Mouse (Mus musculus): ENCODE results near the gene Tmem94.

The Tmem94 gene

DNA sequence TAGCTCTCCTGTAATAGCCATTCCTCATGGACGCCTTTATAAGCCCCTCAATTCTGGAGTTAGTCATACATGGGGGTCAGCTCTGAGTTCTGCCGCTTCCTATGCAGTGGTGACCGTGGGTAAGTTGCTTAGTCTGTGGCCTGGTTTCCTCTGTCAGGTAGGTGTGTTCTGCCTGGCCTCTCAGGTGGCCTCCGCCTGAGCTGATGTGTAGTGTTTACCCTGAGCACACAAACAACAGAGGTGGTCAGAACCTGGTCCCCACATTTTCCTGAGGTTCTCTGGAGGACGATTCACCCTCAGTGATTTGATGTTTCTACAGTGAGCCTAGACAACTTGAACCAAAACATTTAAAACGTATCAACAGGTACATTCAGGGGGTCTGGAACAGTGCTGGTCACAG is 66.8 kb downstream of the Tmem94 start:
- DNase-seq (ENCODE audit: low spot score), result no peak

- peak; percentile 88 for DNase-seq (ENCODE audit: low spot score)
Observed at GRCm38 (mm10) chr11:115832523-115832922, 67.3 kb downstream of the Tmem94 start.

DNA sequence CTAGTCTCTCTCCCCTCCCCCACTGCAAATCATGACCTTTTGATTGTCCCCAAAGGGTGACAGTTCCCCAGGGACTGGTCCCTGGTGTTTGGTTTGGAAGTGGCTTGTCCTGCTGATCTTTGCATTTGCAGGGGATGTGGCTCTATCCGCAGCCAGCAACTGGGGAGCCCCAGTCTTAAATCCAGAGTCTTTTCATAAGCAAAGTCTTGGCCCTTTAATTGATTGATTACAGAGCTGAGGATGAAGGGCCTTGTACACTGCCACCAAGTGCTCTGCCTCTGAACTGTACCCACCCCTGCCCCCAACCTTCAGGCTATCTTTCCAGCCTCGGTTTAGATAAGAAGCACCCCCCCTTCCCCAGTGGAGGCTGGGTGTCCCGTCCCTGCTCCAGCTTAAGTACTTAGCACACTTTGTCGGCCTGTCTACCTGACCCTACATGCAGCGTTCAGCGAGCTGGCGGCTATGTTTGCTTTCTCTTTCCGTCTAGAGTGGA is 67.8 kb downstream of the Tmem94 start:
- DNase-seq (ENCODE audit: low spot score), result peak; percentile 47

- no peak for DNase-seq (ENCODE audit: low spot score)
Observed at GRCm38 (mm10) chr11:115834033-115834432, 68.8 kb downstream of the Tmem94 start.

- DNase-seq (ENCODE audit: low spot score), result no peak
Observed at GRCm38 (mm10) chr11:115836656-115837395, 71.6 kb downstream of the Tmem94 start.

GRCm38 (mm10) chr11:115837606-115838345 is 72.5 kb downstream of the Tmem94 start:
- DNase-seq (ENCODE audit: low spot score), result no peak

DNA sequence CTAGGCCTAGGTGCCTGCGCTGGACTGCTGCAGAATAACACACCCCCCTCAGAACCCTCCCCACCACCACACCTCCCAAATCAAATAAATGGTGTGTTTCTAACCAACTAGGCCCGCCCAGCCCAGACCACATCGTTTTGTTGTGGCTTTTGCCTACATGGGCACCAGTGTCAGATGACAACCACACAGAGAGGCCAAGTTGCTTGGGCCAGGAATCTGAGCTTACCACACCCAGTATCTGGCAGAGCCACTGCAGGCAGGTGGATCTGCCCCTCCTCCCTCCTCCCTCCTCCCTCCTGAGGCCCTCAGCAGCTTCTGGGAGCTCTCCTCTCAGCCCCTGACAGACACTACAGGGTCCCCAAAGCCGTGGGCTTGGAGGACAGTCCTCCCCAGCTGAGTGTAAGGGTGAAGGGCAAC is 73.7 kb downstream of the Tmem94 start:
- DNase-seq (ENCODE audit: low spot score), result no peak

DNA sequence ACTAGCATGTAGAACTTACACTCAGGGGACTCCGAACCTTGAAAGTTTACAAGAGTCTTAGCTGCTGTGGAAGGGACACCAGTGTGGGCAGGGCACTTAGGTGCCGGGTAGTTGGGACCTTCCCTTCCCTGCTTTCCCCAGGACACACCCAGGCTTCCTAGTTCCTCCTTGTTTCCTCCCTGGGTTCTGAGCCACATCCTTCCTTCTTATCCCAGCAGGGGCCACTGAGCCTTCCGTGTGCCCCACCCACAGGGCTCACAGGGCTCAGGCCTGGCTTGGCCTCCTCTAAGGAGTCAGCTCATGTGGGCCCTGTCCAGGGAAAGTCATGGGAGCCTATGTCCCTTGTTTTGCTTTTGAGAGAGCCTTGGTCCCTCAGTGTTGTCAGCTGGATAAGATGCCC is 74.5 kb downstream of the Tmem94 start:
- no peak for DNase-seq (ENCODE audit: low spot score)

DNA sequence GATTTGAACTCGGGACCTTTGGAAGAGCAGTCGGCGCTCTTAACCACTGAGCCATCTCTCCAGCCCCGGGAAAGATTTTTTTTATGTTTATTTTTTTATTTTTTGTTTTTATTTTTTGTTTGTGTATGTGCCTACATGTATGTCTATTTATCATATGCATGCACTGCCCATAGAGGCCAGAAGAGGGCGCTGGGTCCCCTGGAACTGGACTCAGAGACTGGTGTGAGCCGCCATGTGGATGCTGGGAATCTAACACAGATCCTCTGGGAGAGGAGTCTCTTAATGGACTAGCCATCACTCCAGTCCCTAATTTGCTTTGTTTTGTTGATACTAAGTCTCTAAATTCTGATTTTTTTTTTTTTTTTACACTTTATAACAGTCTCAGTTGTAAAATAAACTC is 75.8 kb downstream of the Tmem94 start:
- no peak for DNase-seq (ENCODE audit: low spot score)

- DNase-seq (ENCODE audit: low spot score), result peak; percentile 63
Observed at GRCm38 (mm10) chr11:115841961-115842550, 76.8 kb downstream of the Tmem94 start.

DNA sequence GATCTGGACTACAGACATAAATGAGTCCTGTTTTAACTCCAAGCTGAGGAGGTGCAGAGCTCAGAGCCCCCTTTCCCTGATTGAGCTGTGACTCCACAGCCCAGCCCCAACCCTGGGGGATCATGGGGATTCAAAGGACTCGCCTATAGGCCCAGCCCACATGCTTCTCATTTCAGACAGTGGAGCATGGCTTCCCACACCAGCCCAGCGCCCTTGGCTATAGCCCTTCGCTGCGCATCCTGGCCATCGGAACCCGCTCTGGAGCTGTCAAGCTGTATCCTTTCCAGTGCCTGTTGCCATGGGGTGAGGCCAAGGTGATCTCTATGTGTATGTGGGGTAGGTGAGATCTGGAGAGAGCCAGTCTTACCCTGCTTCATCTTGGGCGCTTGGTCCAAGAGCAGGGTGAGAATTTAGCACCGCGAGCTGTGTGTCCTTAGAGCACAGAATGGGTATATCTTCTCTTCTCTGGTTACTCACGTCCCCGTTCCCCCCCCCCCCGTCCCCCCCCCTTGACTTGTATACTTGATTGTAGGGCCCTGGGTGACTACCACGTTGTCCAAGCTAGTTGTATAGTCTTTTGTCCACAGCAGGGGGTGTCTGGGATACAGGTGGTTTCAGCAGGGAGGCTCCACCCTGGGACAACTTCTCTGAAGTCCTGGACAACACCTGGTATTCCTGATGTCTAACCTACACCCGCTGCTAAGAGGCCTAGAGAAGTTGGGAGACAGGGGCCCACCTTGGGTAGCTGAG is 78.1 kb downstream of the Tmem94 start:
- no peak for DNase-seq (ENCODE audit: low spot score)

- no peak for DNase-seq (ENCODE audit: low spot score)
Observed at GRCm38 (mm10) chr11:115843891-115844239, 78.6 kb downstream of the Tmem94 start.

- no peak for DNase-seq (ENCODE audit: low spot score)
Observed at GRCm38 (mm10) chr11:115844240-115844639, 79.0 kb downstream of the Tmem94 start.

DNA sequence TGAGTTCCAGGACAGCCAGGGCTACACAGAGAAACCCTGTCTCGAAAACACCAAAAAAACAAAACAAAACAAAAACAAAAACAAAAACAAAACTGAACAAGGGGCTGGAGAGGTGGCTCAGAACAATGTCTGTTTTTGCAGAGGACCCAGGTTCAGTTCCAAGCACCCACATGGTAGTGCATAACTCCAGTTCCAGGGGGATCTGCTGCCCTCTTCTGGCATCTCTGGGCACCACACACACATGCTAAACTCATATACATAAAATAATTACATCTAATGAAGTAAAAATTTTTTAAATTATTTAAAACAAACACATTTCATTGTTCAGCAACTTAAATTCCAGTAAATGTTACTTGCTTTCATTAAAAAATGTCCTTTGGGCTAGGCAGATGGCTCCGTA is 80.6 kb downstream of the Tmem94 start:
- DNase-seq (ENCODE audit: low spot score), result no peak
